Mouse (Mus musculus) liver, embryonic 11.5 days (tissue): Measurements from ENCODE around the gene Tmem255b. TPM values are rescaled to one million over a fixed set of nuclear protein-coding genes. Genes with fewer than 3 reads are reported as not detected.

Source experiments
- ATAC-seq: fragments of 200-750 bp; cut with Nextera tagmentation; replicated peaks from 2 replicates; pipeline ENCODE4 v1.8.0; 2017; ENCODE audit warnings: moderate number of reproducible peaks, mild to moderate bottlenecking, moderate TSS enrichment, moderate library complexity; ENCODE audit not compliant: low FRiP score
- DNase-seq: peaks from one replicate; pipeline ENCODE4 v3.0.0-alpha.2; 2017; ENCODE audit warnings: low spot score
- H3K27ac ChIP-seq: fragments of 300-500 bp; sonication (generic); 2 replicates; pipeline ENCODE4 v1.5.1; 2014; ENCODE audit warnings: mild to moderate bottlenecking, low read depth, low read length, control low read depth
- H3K27me3 ChIP-seq: fragments of 300-500 bp; sonication (generic); replicated peaks from 2 replicates; pipeline ENCODE4 v1.6.1; 2014; ENCODE audit warnings: low read length, mixed read lengths; ENCODE audit not compliant: control insufficient read depth, insufficient read depth
- H3K36me3 ChIP-seq: fragments of 300-500 bp; sonication (generic); 2 replicates; pipeline ENCODE4 v1.6.1; 2014; ENCODE audit warnings: mild to moderate bottlenecking, low read length, moderate library complexity, mixed read lengths; ENCODE audit not compliant: control insufficient read depth, insufficient read depth
- H3K4me1 ChIP-seq: fragments of 300-500 bp; sonication (generic); replicated peaks from 2 replicates; pipeline ENCODE4 v1.6.1; 2014; ENCODE audit warnings: low read length, mixed read lengths; ENCODE audit not compliant: control insufficient read depth, insufficient read depth
- H3K4me2 ChIP-seq: fragments of 300-500 bp; sonication (generic); 2 replicates; pipeline ENCODE4 v1.6.1; 2014; ENCODE audit warnings: mild to moderate bottlenecking, control low read depth, moderate library complexity
- H3K4me3 ChIP-seq: fragments of 300-500 bp; sonication (generic); 2 replicates; pipeline ENCODE4 v1.5.1; 2014; ENCODE audit warnings: low read depth, low read length, control low read depth
- H3K9ac ChIP-seq: fragments of 300-500 bp; sonication (generic); 2 replicates; pipeline ENCODE4 v1.6.1; 2014; ENCODE audit warnings: low read depth, low read length, control low read depth
- H3K9me3 ChIP-seq: fragments of 300-500 bp; sonication (generic); 2 replicates; pipeline ENCODE4 v1.6.1; 2016; ENCODE audit warnings: low read length, inconsistent platforms, mixed read lengths; ENCODE audit not compliant: control insufficient read depth
- WGBS: fragments of 180-500 bp; shearing (Covaris S2); extraction: QIAGEN DNeasy Blood & Tissue Kit; methylation state at CpG from one replicate; pipeline ENCODE4 v1.1.7; 2014; 5-methylcytosine and 5-hydroxymethylcytosine counted together
- polyA plus RNA-seq: library from polyadenylated mRNA; unstranded; fragments of >200 nt; fragmentation: Nextera tagmentation; extraction: Ambion mirVana; gene quantifications from 2 replicates; pipeline ENCODE4 v1.2.1, GENCODE M21; 2014

The Tmem255b gene
- polyA plus RNA-seq, 1 experiment from 2014 or later, result not detected

- H3K9ac ChIP-seq, result no peak overlapping the region
- H3K4me1 ChIP-seq, result no peaks in the 10 kb centered on the region
- no peak overlapping the region for H3K4me2 ChIP-seq
- peaks cover 20% of the 10 kb centered on the region for H3K27me3 ChIP-seq
- H3K9me3 ChIP-seq, result no peaks in the 10 kb centered on the region
- ATAC-seq, result no peak
- H3K4me3 ChIP-seq, result no peak overlapping the region
- DNase-seq, result no peak
- no peaks in the 10 kb centered on the region for H3K36me3 ChIP-seq
- no peak overlapping the region for H3K27ac ChIP-seq
Measured at GRCm38 (mm10) chr8:13430866-13431265, 4.1 kb upstream of the Tmem255b start.

- Histone ChIP-seq H3K9ac (no peak overlapping the region), H3K27ac (no peak overlapping the region), H3K27me3 (peaks cover 32% of the 10 kb centered on the region), H3K9me3 (no peaks in the 10 kb centered on the region), H3K36me3 (no peaks in the 10 kb centered on the region), H3K4me3 (no peak overlapping the region), H3K4me1 (no peaks in the 10 kb centered on the region), H3K4me2 (no peak overlapping the region)
- ATAC-seq (no peak), DNase-seq (no peak)
- WGBS, result 69% methylated on average over 5 of the region's 5 CpGs
Measured at GRCm38 (mm10) chr8:13433130-13433529, 1.9 kb upstream of the Tmem255b start.

GRCm38 (mm10) chr8:13436052-13436451, 1.1 kb downstream of the Tmem255b start:
- ATAC-seq, result no peak
- no peaks in the 10 kb centered on the region for H3K9me3 ChIP-seq
- H3K4me2 ChIP-seq, result no peak overlapping the region
- H3K27me3 ChIP-seq, result peaks cover 32% of the 10 kb centered on the region
- H3K4me3 ChIP-seq, result no peak overlapping the region
- H3K9ac ChIP-seq, result no peak overlapping the region
- WGBS, result 12% methylated on average over 8 of the region's 8 CpGs
- no peak overlapping the region for H3K27ac ChIP-seq
- no peak for DNase-seq
- no peaks in the 10 kb centered on the region for H3K36me3 ChIP-seq
- H3K4me1 ChIP-seq, result no peaks in the 10 kb centered on the region

DNA sequence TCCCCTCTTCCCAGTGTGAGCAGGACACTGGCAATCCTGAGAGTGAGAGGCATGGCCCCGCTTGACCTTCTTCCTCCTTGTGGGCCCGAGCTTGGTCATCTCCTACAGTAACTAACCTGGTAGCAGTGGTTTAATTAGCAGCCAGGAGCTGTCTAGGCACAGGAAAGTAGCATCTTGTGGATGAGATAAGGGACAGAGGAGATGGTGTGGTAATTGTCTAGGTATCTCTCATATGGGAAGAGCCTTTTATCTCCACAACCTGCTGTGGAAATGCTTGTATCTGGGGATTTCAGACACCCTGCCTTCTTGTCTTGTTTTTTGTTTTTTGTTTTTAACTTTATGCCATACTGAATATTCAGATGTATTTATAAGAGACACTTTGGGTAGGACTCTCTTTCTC, 2.5 kb downstream of the Tmem255b start:
- no peaks in the 10 kb centered on the region for H3K36me3 ChIP-seq
- 42% methylated on average over 2 of the region's 2 CpGs for WGBS
- peaks cover 32% of the 10 kb centered on the region for H3K27me3 ChIP-seq
- no peak overlapping the region for H3K27ac ChIP-seq
- H3K9me3 ChIP-seq, result no peaks in the 10 kb centered on the region
- DNase-seq (no peak), ATAC-seq (no peak)
- no peak overlapping the region for H3K4me2 ChIP-seq
- H3K4me3 ChIP-seq, result no peak overlapping the region
- H3K4me1 ChIP-seq, result no peaks in the 10 kb centered on the region
- H3K9ac ChIP-seq, result no peak overlapping the region

- Histone ChIP-seq H3K4me1 (no peaks in the 10 kb centered on the region), H3K4me2 (no peak overlapping the region), H3K36me3 (no peaks in the 10 kb centered on the region), H3K9me3 (no peaks in the 10 kb centered on the region), H3K27me3 (peaks cover under 1% of the 10 kb centered on the region; the same call in 1 of the 2 replicates), H3K4me3 (no peak overlapping the region), H3K9ac (no peak overlapping the region), H3K27ac (no peak overlapping the region)
- ATAC-seq (no peak), DNase-seq (no peak)
- 87% methylated on average over 2 of the region's 2 CpGs for WGBS
Measured at GRCm38 (mm10) chr8:13442152-13442551, 7.2 kb downstream of the Tmem255b start.

DNA sequence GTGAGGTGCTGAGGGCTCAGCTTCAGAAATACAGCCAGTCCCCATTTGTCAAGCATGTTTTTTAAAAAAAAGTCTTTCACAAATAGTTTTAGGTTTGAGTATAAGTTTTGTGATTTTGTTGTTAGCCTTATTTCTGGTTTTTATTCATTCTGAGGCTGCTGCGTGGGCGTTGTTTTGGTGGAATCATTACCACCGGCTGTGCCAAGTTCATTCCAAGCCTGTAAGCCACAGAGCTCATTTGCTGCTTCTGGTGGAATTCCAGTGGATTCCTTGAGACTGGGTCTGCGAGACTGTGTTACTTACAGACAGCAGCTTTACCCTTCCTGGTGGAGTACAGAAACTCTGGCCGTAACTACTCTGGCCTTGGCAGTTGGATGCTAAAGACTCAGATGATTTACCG, 11.5 kb downstream of the Tmem255b start:
- H3K9me3 ChIP-seq, result no peaks in the 10 kb centered on the region
- H3K27me3 ChIP-seq, result no peaks in the 10 kb centered on the region
- no peak for DNase-seq
- no peaks in the 10 kb centered on the region for H3K4me1 ChIP-seq
- H3K36me3 ChIP-seq, result no peaks in the 10 kb centered on the region
- no peak for ATAC-seq
- H3K9ac ChIP-seq, result no peak overlapping the region
- no peak overlapping the region for H3K4me3 ChIP-seq
- H3K27ac ChIP-seq, result no peak overlapping the region
- 82% methylated on average over 6 of the region's 6 CpGs for WGBS
- H3K4me2 ChIP-seq, result no peak overlapping the region

GRCm38 (mm10) chr8:13448145-13448544, 13.2 kb downstream of the Tmem255b start:
- Histone ChIP-seq H3K9me3 (no peaks in the 10 kb centered on the region), H3K9ac (no peak overlapping the region), H3K4me1 (no peaks in the 10 kb centered on the region), H3K27me3 (no peaks in the 10 kb centered on the region), H3K36me3 (no peaks in the 10 kb centered on the region), H3K4me3 (no peak overlapping the region), H3K4me2 (no peak overlapping the region), H3K27ac (no peak overlapping the region)
- ATAC-seq (no peak), DNase-seq (peak; percentile 47)
- 53% methylated on average over 4 of the region's 4 CpGs for WGBS

DNA sequence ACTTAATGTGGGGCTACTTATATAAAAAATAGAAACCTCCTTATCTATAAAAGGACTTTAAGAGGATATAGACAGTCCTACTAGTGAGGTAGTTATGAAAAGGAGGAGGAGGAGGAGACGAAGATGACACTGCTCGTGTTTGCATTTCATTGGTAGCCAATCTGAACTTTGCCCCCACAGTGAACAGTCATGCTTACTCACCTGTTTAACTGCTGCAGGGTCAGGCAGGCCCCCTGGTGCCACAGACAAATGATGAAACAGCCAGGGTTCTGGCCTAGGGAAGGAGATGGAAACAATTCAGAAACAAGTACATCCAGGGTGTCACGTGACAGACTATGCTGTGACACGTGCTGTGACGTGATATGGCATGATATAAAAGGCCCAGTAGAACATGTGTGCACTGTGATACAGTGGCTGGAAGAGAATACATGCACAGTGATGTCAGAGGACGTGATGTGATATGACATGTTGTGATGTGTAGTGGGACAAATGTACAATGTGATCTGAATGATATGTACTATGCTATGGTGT, 16.8 kb downstream of the Tmem255b start:
- ATAC-seq, result no peak
- no peaks in the 10 kb centered on the region for H3K36me3 ChIP-seq
- no peaks in the 10 kb centered on the region for H3K27me3 ChIP-seq
- 60% methylated on average over 6 of the region's 6 CpGs for WGBS
- H3K4me3 ChIP-seq, result no peak overlapping the region
- no peak for DNase-seq
- no peaks in the 10 kb centered on the region for H3K4me1 ChIP-seq
- no peak overlapping the region for H3K9ac ChIP-seq
- no peaks in the 10 kb centered on the region for H3K9me3 ChIP-seq
- no peak overlapping the region for H3K4me2 ChIP-seq
- no peak overlapping the region for H3K27ac ChIP-seq

GRCm38 (mm10) chr8:13454341-13455113, 19.5 kb downstream of the Tmem255b start:
- no peaks in the 10 kb centered on the region for H3K27me3 ChIP-seq
- ATAC-seq (no peak), DNase-seq (no peak)
- no peak overlapping the region for H3K4me3 ChIP-seq
- no peaks in the 10 kb centered on the region for H3K9me3 ChIP-seq
- 72% methylated on average over 8 of the region's 8 CpGs for WGBS
- no peak overlapping the region for H3K27ac ChIP-seq
- H3K9ac ChIP-seq, result no peak overlapping the region
- H3K36me3 ChIP-seq, result no peaks in the 10 kb centered on the region
- no peak overlapping the region for H3K4me2 ChIP-seq
- H3K4me1 ChIP-seq, result no peaks in the 10 kb centered on the region
